Mouse (Mus musculus): ENCODE measurements around the gene Herpud1. TPM values are rescaled to one million over a fixed set of nuclear protein-coding genes. Genes with fewer than 3 reads are reported as not detected.
A peak's percentile ranks its signal among the peaks of the same experiment; 100 is the strongest.

Herpud1 gene
- polyA plus RNA-seq, 1 experiment = 417 TPM

GRCm38 (mm10) chr8:94346264-94346663, 40.0 kb upstream of the Herpud1 start:
- DNase-seq = no peak
- 88% methylated on average over 13 of the region's 13 CpGs for WGBS
- no peak overlapping the region for H3K27ac ChIP-seq (ENCODE audit: insufficient read depth, low read depth, low read length)
- no peaks in the 10 kb centered on the region for H3K36me3 ChIP-seq (ENCODE audit: control insufficient read depth, insufficient read depth, low read length)
- H3K4me1 ChIP-seq (ENCODE audit: control insufficient read depth, insufficient read depth, low read length) = peaks cover 3% of the 10 kb centered on the region; the same call in 1 of the 2 replicates
- no peak overlapping the region for H3K4me3 ChIP-seq (ENCODE audit: insufficient read depth, low read depth, low read length)
- H3K27me3 ChIP-seq (replicated peaks; ENCODE audit: control insufficient read depth, insufficient read depth, low read length) = no peaks in the 10 kb centered on the region
- TF ChIP-seq CTCF (conservative IDR thresholded peaks at IDR 0.05; ENCODE audit: insufficient read depth, insufficient read length, low read depth, low read length) (no peak), POLR2A (IDR thresholded peaks at IDR 0.05; ENCODE audit: low read depth, low read length) (no peak)

GRCm38 (mm10) chr8:94348425-94348824, 37.8 kb upstream of the Herpud1 start:
- no peak for TF ChIP-seq CTCF (conservative IDR thresholded peaks at IDR 0.05; ENCODE audit: insufficient read depth, insufficient read length, low read depth, low read length)
- TF ChIP-seq POLR2A (IDR thresholded peaks at IDR 0.05; ENCODE audit: low read depth, low read length) = no peak
- no peak for DNase-seq

GRCm38 (mm10) chr8:94354069-94354531, 32.1 kb upstream of the Herpud1 start:
- TF ChIP-seq CTCF (conservative IDR thresholded peaks at IDR 0.05; ENCODE audit: insufficient read depth, insufficient read length, low read depth, low read length) (no peak), POLR2A (IDR thresholded peaks at IDR 0.05; ENCODE audit: low read depth, low read length) (no peak)
- WGBS = 23% methylated on average over 7 of the region's 7 CpGs
- H3K27ac ChIP-seq (ENCODE audit: insufficient read depth, low read depth, low read length) = peak overlapping the region; percentile 94

More at GRCm38 (mm10) chr8:94348425-94348824, 37.8 kb upstream of the Herpud1 start:
- WGBS = 69% methylated on average over 9 of the region's 9 CpGs
- H3K27ac ChIP-seq (ENCODE audit: insufficient read depth, low read depth, low read length) = no peak overlapping the region
- no peaks in the 10 kb centered on the region for H3K27me3 ChIP-seq (replicated peaks; ENCODE audit: control insufficient read depth, insufficient read depth, low read length)
- H3K4me1 ChIP-seq (ENCODE audit: control insufficient read depth, insufficient read depth, low read length) = peaks cover 2% of the 10 kb centered on the region; the same call in 1 of the 2 replicates
- no peak overlapping the region for H3K4me3 ChIP-seq (ENCODE audit: insufficient read depth, low read depth, low read length)
- no peaks in the 10 kb centered on the region for H3K36me3 ChIP-seq (ENCODE audit: control insufficient read depth, insufficient read depth, low read length)

GRCm38 (mm10) chr8:94354571-94354970, 31.7 kb upstream of the Herpud1 start:
- 24% methylated on average over 4 of the region's 4 CpGs for WGBS
- peaks cover 26% of the 10 kb centered on the region for H3K4me1 ChIP-seq (ENCODE audit: control insufficient read depth, insufficient read depth, low read length)
- no peak for TF ChIP-seq CTCF (conservative IDR thresholded peaks at IDR 0.05; ENCODE audit: insufficient read depth, insufficient read length, low read depth, low read length)
- TF ChIP-seq POLR2A (IDR thresholded peaks at IDR 0.05; ENCODE audit: low read depth, low read length) = no peak
- H3K27ac ChIP-seq (ENCODE audit: insufficient read depth, low read depth, low read length) = peak overlapping the region; percentile 94
- no peaks in the 10 kb centered on the region for H3K36me3 ChIP-seq (ENCODE audit: control insufficient read depth, insufficient read depth, low read length)
- peak; percentile 64 for DNase-seq
- no peak overlapping the region for H3K4me3 ChIP-seq (ENCODE audit: insufficient read depth, low read depth, low read length)
- no peaks in the 10 kb centered on the region for H3K27me3 ChIP-seq (replicated peaks; ENCODE audit: control insufficient read depth, insufficient read depth, low read length)

More at GRCm38 (mm10) chr8:94354069-94354531, 32.1 kb upstream of the Herpud1 start:
- peak; percentile 95 for DNase-seq
- peaks cover 25% of the 10 kb centered on the region for H3K4me1 ChIP-seq (ENCODE audit: control insufficient read depth, insufficient read depth, low read length)
- no peaks in the 10 kb centered on the region for H3K36me3 ChIP-seq (ENCODE audit: control insufficient read depth, insufficient read depth, low read length)
- H3K27me3 ChIP-seq (replicated peaks; ENCODE audit: control insufficient read depth, insufficient read depth, low read length) = no peaks in the 10 kb centered on the region
- no peak overlapping the region for H3K4me3 ChIP-seq (ENCODE audit: insufficient read depth, low read depth, low read length)

GRCm38 (mm10) chr8:94357220-94357619, 29.0 kb upstream of the Herpud1 start:
- H3K36me3 ChIP-seq (ENCODE audit: control insufficient read depth, insufficient read depth, low read length) = no peaks in the 10 kb centered on the region
- H3K4me3 ChIP-seq (ENCODE audit: insufficient read depth, low read depth, low read length) = no peak overlapping the region
- no peak for TF ChIP-seq POLR2A (IDR thresholded peaks at IDR 0.05; ENCODE audit: low read depth, low read length)
- no peak for TF ChIP-seq CTCF (conservative IDR thresholded peaks at IDR 0.05; ENCODE audit: insufficient read depth, insufficient read length, low read depth, low read length)
- WGBS = 82% methylated on average over 6 of the region's 6 CpGs
- no peaks in the 10 kb centered on the region for H3K27me3 ChIP-seq (replicated peaks; ENCODE audit: control insufficient read depth, insufficient read depth, low read length)
- no peak overlapping the region for H3K27ac ChIP-seq (ENCODE audit: insufficient read depth, low read depth, low read length)
- H3K4me1 ChIP-seq (ENCODE audit: control insufficient read depth, insufficient read depth, low read length) = peaks cover 35% of the 10 kb centered on the region
- DNase-seq = no peak

GRCm38 (mm10) chr8:94358541-94358940, 27.7 kb upstream of the Herpud1 start:
- H3K36me3 ChIP-seq (ENCODE audit: control insufficient read depth, insufficient read depth, low read length) = no peaks in the 10 kb centered on the region
- no peaks in the 10 kb centered on the region for H3K27me3 ChIP-seq (replicated peaks; ENCODE audit: control insufficient read depth, insufficient read depth, low read length)
- peaks cover 45% of the 10 kb centered on the region for H3K4me1 ChIP-seq (ENCODE audit: control insufficient read depth, insufficient read depth, low read length)
- H3K4me3 ChIP-seq (ENCODE audit: insufficient read depth, low read depth, low read length) = no peak overlapping the region
- DNase-seq = peak; percentile 98
- no peak for TF ChIP-seq POLR2A (IDR thresholded peaks at IDR 0.05; ENCODE audit: low read depth, low read length)
- TF ChIP-seq CTCF (conservative IDR thresholded peaks at IDR 0.05; ENCODE audit: insufficient read depth, insufficient read length, low read depth, low read length) = peak; percentile 14; the same call in 1 of the 2 replicates
- peak overlapping the region; percentile 44 for H3K27ac ChIP-seq (ENCODE audit: insufficient read depth, low read depth, low read length)
- WGBS = 21% methylated on average over 5 of the region's 5 CpGs

GRCm38 (mm10) chr8:94361774-94362431, 24.3 kb upstream of the Herpud1 start:
- H3K36me3 ChIP-seq (ENCODE audit: control insufficient read depth, insufficient read depth, low read length) = no peaks in the 10 kb centered on the region
- peaks cover 43% of the 10 kb centered on the region for H3K4me1 ChIP-seq (ENCODE audit: control insufficient read depth, insufficient read depth, low read length)
- no peak overlapping the region; the same call in 1 of the 2 replicates for H3K27ac ChIP-seq (ENCODE audit: insufficient read depth, low read depth, low read length)
- no peak overlapping the region for H3K4me3 ChIP-seq (ENCODE audit: insufficient read depth, low read depth, low read length)
- TF ChIP-seq CTCF (conservative IDR thresholded peaks at IDR 0.05; ENCODE audit: insufficient read depth, insufficient read length, low read depth, low read length) (no peak), POLR2A (IDR thresholded peaks at IDR 0.05; ENCODE audit: low read depth, low read length) (no peak)
- 78% methylated on average over 6 of the region's 6 CpGs for WGBS
- H3K27me3 ChIP-seq (replicated peaks; ENCODE audit: control insufficient read depth, insufficient read depth, low read length) = no peaks in the 10 kb centered on the region
- peak; percentile 56 for DNase-seq
